Mouse (Mus musculus): ENCODE results near the gene Cnnm4.
A peak's percentile ranks its signal among the peaks of the same experiment; 100 is the strongest.

DNA sequence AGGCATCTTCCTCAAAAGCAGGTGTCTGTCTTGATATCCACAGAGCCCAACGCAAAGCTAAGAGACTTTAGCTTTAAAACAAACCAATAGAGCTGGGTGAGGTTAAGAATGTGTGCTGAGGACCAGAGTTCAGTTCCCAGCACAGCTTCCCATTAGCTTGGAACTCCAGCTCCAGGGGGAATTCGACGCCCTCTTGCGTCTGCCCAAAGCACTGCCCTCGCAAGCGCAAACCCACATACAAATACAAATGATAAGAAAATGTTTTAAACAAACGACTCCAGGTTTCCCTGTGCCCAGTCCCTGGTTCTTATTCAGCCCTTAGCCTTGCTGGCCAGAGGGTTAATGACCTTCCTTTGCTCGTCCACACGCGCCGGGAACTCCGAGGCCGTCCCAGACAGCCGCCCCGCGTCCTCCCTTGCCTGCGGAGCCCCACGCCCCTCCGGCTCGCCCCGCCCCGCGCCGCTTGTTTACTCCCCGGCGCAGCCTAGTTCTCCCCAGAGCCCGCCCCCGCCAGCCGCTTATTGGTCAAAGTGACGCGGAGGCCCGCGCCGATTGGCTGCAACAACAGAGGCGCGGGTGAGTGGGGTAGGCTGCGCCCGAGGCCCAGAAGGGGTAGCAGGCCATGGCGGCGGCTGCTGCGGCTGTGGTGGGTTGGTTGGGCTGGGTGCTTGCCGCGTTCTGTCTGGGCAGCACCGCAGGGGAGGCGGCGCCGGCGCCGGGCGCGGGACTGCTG, 40.0 kb downstream of the Cnnm4 start, which contains the start of gene Cnnm3:
- TF ChIP-seq CTCF (IDR thresholded peaks at IDR 0.05; ENCODE audit: insufficient read depth, low read length) (peak; percentile 63), POLR2A (IDR thresholded peaks at IDR 0.05; ENCODE audit: borderline replicate concordance, extremely low read depth, low read depth, low read length) (peak; percentile 89)

All from lung, adult 2 months (tissue).